Mouse (Mus musculus) myocyte (in vitro differentiated cells): ENCODE data around the gene Esrrg. TPM values are rescaled to one million over a fixed set of nuclear protein-coding genes. Genes with fewer than 3 reads are reported as not detected.
A peak's percentile ranks its signal among the peaks of the same experiment; 100 is the strongest.

ENCODE experiments used
- H3K27me3 ChIP-seq: one replicate; pipeline ENCODE4 v1.6.1; 2011; ENCODE audit not compliant: control insufficient read depth, insufficient read depth, insufficient read length
- H3K36me3 ChIP-seq: one replicate; pipeline ENCODE4 v1.6.1; 2011; ENCODE audit not compliant: control insufficient read depth, insufficient read depth
- H3K4me2 ChIP-seq: one replicate; pipeline ENCODE4 v1.6.1; 2011; ENCODE audit warnings: low read depth, control low read depth
- H3K4me3 ChIP-seq: one replicate; pipeline ENCODE4 v1.5.1; 2011; ENCODE audit warnings: mild to moderate bottlenecking, control low read depth, moderate library complexity
- H3K79me2 ChIP-seq: one replicate; pipeline ENCODE4 v1.6.1; 2011; ENCODE audit not compliant: control insufficient read depth, insufficient read depth
- H3ac ChIP-seq: one replicate; pipeline ENCODE4 v1.6.1; 2011; ENCODE audit not compliant: control insufficient read depth, insufficient read length
- CEBPB ChIP-seq: IDR thresholded peaks from 2 replicates; pipeline ENCODE4 v1.6.1; 2011; ENCODE audit warnings: mild to moderate bottlenecking, moderate library complexity; ENCODE audit not compliant: poor library complexity, insufficient read depth, severe bottlenecking
- E2F4 ChIP-seq: IDR thresholded peaks from one replicate; pipeline ENCODE4 v1.6.1; 2011; ENCODE audit warnings: mild to moderate bottlenecking, control low read depth, moderate library complexity; ENCODE audit not compliant: insufficient read depth
- MAX ChIP-seq: IDR thresholded peaks from one replicate; pipeline ENCODE4 v1.6.1; 2011; ENCODE audit warnings: low read depth, mild to moderate bottlenecking, control low read depth
- MYOD1 ChIP-seq, 3 experiments: IDR thresholded peaks; one replicate each; pipeline ENCODE4 v1.6.1; 2011; ENCODE audit warnings: control low read depth in 2 of 3, low read depth in 2 of 3, mild to moderate bottlenecking in 2 of 3, moderate library complexity in 1 of 3; ENCODE audit not compliant: insufficient read length in 2 of 3, control insufficient read depth in 1 of 3
- MYOG ChIP-seq, 3 experiments: IDR thresholded peaks; one replicate each; pipeline ENCODE4 v1.6.1; 2011; ENCODE audit warnings: control low read depth in 2 of 3, low read depth in 2 of 3, mild to moderate bottlenecking in 2 of 3; ENCODE audit not compliant: insufficient read length in 2 of 3, control insufficient read depth in 1 of 3, insufficient read depth in 1 of 3
- POLR2A ChIP-seq: IDR thresholded peaks from one replicate; pipeline ENCODE4 v1.6.1; 2011; ENCODE audit warnings: low read depth, mild to moderate bottlenecking, control low read depth, moderate library complexity; ENCODE audit not compliant: insufficient read length
- POLR2AphosphoS2 ChIP-seq: IDR thresholded peaks from one replicate; pipeline ENCODE4 v1.6.1; 2011; ENCODE audit warnings: low read depth, control low read depth; ENCODE audit not compliant: insufficient read length
- REST ChIP-seq: IDR thresholded peaks from one replicate; pipeline ENCODE4 v1.6.1; 2011; ENCODE audit warnings: mild to moderate bottlenecking, control low read depth, moderate library complexity; ENCODE audit not compliant: insufficient read depth, insufficient read length
- SRF ChIP-seq: IDR thresholded peaks from one replicate; pipeline ENCODE4 v1.6.1; 2011; ENCODE audit warnings: low read depth; ENCODE audit not compliant: control insufficient read depth, insufficient read length
- TCF12 ChIP-seq: IDR thresholded peaks from one replicate; pipeline ENCODE4 v1.6.1; 2011; ENCODE audit warnings: mild to moderate bottlenecking, control low read depth; ENCODE audit not compliant: poor library complexity, insufficient read depth, severe bottlenecking
- TCF3 ChIP-seq: IDR thresholded peaks from one replicate; pipeline ENCODE4 v1.6.1; 2011; ENCODE audit warnings: low read depth, control low read depth; ENCODE audit not compliant: insufficient read length
- USF1 ChIP-seq: IDR thresholded peaks from one replicate; pipeline ENCODE4 v1.6.1; 2011; ENCODE audit warnings: low read depth, mild to moderate bottlenecking, control low read depth, moderate library complexity
- polyA plus RNA-seq: library from polyadenylated mRNA; unstranded; fragments of >200 nt; fragmentation: generic; extraction: Trizol; gene quantifications from one replicate; pipeline ENCODE4 v1.2.1, GENCODE M21; 2012; ENCODE audit warnings: missing spikeins

Esrrg gene
- polyA plus RNA-seq, 1 experiment = 0.20 TPM

DNA sequence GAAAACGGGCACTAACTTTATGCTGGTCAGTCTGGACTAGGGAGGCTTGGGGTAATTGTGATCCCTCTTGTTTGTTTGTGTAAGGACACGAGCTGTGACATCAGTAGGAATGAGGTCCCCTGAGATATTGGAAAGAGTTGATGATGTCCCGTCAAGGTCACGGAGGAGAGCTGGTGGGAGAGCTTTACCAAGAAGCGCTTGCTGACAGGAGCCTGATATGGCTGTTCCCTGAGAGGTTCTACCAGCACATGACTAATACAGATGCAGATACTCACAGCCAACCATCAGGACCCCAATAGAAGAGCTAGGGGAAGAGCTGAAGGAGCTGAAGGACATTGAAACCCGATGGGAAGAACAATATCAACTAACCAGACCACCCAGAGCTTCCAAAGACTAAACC lies 302.6 kb downstream of the Esrrg start:
- Histone ChIP-seq H3K79me2 (no peaks in the 10 kb centered on the region), H3ac (no peak overlapping the region), H3K36me3 (no peaks in the 10 kb centered on the region), H3K4me3 (no peak overlapping the region), H3K27me3 (no peaks in the 10 kb centered on the region), H3K4me2 (peak overlapping the region; percentile 53)
- TF ChIP-seq TCF12 (no peak), REST (no peak), POLR2A (no peak), CEBPB (no peak), MAX (no peak), TCF3 (no peak), USF1 (no peak), MYOD1 (IDR thresholded peaks at IDR 0.05; ENCODE audit: control insufficient read depth in 1 of 3, insufficient read length in 2 of 3, low read depth in 2 of 3) (no peak), E2F4 (no peak), MYOG (IDR thresholded peaks at IDR 0.05; ENCODE audit: control insufficient read depth in 1 of 3, insufficient read depth in 1 of 3, insufficient read length in 2 of 3, low read depth in 2 of 3) (no peak)

DNA sequence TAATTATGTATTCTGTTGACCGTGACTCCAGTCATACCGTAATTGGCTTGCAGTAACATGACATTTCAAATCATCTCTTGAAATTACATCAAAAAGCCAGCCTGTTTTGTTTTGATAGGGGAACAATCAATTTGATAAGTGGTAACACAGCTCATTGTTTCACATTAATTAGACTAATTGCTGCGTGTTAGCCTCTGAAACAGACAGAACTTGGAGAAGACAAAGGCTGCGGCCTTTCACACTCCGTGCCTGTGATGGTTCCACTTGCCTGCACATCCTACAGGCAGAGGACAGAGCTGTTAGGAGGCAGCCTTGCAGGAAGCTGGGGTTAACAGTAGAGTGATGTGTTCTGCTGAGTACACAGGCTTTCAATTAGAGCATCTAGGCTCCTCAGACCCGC lies 309.7 kb downstream of the Esrrg start:
- H3K27me3 ChIP-seq = no peaks in the 10 kb centered on the region
- H3K4me2 ChIP-seq = no peak overlapping the region
- H3K4me3 ChIP-seq = no peak overlapping the region
- no peak for TF ChIP-seq USF1
- no peak for TF ChIP-seq POLR2AphosphoS2
- TF ChIP-seq E2F4 = no peak
- TF ChIP-seq REST = no peak
- no peak for TF ChIP-seq MYOG (IDR thresholded peaks at IDR 0.05; ENCODE audit: control insufficient read depth in 1 of 3, insufficient read depth in 1 of 3, insufficient read length in 2 of 3, low read depth in 2 of 3)
- no peak for TF ChIP-seq TCF3
- no peak for TF ChIP-seq CEBPB
- no peaks in the 10 kb centered on the region for H3K79me2 ChIP-seq
- H3K36me3 ChIP-seq = no peaks in the 10 kb centered on the region
- H3ac ChIP-seq = no peak overlapping the region

DNA sequence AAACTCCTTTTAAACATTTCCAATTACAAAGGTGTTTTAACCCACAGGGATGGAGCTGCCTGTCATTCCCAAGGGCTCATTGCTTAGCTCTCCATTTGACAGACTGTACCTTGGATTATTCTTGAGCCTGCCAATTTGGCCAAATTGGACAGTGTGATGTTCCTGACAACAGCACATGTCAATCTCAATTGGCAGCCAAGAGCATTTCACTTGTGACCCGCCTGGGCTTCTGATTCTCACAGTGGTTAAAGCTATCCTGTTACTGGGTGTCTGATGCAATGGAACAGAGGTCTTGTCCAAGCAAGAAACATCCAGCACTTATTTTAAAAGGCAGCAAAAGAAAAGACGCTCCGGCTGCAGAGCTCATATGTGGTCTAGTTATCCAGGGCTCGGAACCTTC lies 310.3 kb downstream of the Esrrg start:
- no peak overlapping the region for H3K4me3 ChIP-seq
- H3ac ChIP-seq = no peak overlapping the region

DNA sequence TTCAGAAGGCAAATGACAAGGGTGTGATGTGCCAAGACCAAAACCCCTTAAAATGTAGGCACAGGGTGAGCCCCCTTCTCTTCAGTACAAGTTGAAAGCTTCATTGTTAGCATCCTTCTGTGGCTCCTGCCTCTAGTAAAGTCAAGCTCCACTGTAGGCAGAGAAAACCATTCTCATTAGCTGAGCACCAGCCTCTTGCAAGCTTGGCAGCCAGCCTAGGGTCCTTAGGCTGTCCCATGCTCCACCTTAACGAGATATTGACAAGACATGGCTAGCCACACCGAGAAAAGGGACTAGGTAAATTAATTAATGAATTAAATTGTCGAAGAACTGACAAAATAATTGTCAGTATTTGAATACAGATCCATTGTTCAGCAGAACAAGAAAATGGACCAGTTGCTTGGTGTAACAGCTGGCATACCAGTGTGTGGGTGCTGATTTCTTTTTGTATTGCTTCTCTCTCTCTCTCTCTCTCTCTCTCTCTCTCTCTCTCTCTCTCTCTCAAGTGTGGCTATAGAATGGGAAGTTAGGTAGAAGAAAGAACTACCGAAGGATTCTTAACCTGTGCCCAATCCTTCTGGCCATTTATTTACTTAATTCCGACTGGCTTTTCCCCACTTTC lies 311.7 kb downstream of the Esrrg start:
- TF ChIP-seq SRF (no peak), E2F4 (no peak), MAX (no peak), CEBPB (no peak), USF1 (no peak), MYOD1 (IDR thresholded peaks at IDR 0.05; ENCODE audit: control insufficient read depth in 1 of 3, insufficient read length in 2 of 3, low read depth in 2 of 3) (peak in 2 of 3 experiments; percentile 12 to 54), TCF12 (peak; percentile 76), MYOG (IDR thresholded peaks at IDR 0.05; ENCODE audit: control insufficient read depth in 1 of 3, insufficient read depth in 1 of 3, insufficient read length in 2 of 3, low read depth in 2 of 3) (peak in 2 of 3 experiments; percentile 11 to 68)
- no peaks in the 10 kb centered on the region for H3K36me3 ChIP-seq
- peak overlapping the region; percentile 40 for H3K4me2 ChIP-seq
- H3K4me3 ChIP-seq = no peak overlapping the region
- H3K79me2 ChIP-seq = no peaks in the 10 kb centered on the region
- H3K27me3 ChIP-seq = no peaks in the 10 kb centered on the region
- no peak overlapping the region for H3ac ChIP-seq

More for the DNA sequence above, 310.3 kb downstream of the Esrrg start:
- TF ChIP-seq POLR2A (no peak), TCF12 (no peak), TCF3 (no peak), MYOD1 (IDR thresholded peaks at IDR 0.05; ENCODE audit: control insufficient read depth in 1 of 3, insufficient read length in 2 of 3, low read depth in 2 of 3) (peak in 2 of 3 experiments; percentile 4 to 24), POLR2AphosphoS2 (no peak), CEBPB (peak; percentile 53; the same call in 1 of the 2 replicates), USF1 (no peak), MAX (no peak), E2F4 (no peak), SRF (no peak), MYOG (IDR thresholded peaks at IDR 0.05; ENCODE audit: control insufficient read depth in 1 of 3, insufficient read depth in 1 of 3, insufficient read length in 2 of 3, low read depth in 2 of 3) (no peak), REST (no peak)
- Histone ChIP-seq H3K4me2 (peak overlapping the region; percentile 56), H3K36me3 (no peaks in the 10 kb centered on the region), H3K27me3 (no peaks in the 10 kb centered on the region), H3K79me2 (no peaks in the 10 kb centered on the region)

DNA sequence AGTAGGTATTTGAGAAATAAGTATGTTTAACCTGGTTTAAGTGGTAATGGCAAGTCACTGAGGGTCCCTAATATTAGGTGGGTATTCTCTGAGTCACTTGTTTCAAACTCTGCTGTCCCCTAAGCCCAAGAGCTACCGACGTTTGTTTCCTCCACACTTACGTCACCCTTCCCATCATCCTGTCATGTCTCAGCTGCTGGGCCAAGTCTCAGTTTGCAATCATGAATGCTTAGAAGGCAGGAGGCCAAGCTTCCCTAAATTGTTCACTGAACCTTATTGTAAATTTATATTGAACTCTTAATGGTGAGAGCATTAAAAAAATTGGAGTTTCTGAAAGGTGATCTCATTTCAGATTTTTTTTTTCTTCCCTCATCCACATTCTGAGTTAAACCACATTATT lies 322.6 kb downstream of the Esrrg start:
- Histone ChIP-seq H3K4me3 (no peak overlapping the region), H3K79me2 (no peaks in the 10 kb centered on the region), H3K4me2 (no peak overlapping the region), H3ac (no peak overlapping the region), H3K27me3 (no peaks in the 10 kb centered on the region), H3K36me3 (no peaks in the 10 kb centered on the region)
- no peak for TF ChIP-seq MYOG (IDR thresholded peaks at IDR 0.05; ENCODE audit: control insufficient read depth in 1 of 3, insufficient read depth in 1 of 3, insufficient read length in 2 of 3, low read depth in 2 of 3)
- no peak for TF ChIP-seq TCF3
- no peak for TF ChIP-seq SRF
- no peak for TF ChIP-seq USF1
